ENCODE assay signal across 8 mouse cellular contexts in the genomic region with DNA sequence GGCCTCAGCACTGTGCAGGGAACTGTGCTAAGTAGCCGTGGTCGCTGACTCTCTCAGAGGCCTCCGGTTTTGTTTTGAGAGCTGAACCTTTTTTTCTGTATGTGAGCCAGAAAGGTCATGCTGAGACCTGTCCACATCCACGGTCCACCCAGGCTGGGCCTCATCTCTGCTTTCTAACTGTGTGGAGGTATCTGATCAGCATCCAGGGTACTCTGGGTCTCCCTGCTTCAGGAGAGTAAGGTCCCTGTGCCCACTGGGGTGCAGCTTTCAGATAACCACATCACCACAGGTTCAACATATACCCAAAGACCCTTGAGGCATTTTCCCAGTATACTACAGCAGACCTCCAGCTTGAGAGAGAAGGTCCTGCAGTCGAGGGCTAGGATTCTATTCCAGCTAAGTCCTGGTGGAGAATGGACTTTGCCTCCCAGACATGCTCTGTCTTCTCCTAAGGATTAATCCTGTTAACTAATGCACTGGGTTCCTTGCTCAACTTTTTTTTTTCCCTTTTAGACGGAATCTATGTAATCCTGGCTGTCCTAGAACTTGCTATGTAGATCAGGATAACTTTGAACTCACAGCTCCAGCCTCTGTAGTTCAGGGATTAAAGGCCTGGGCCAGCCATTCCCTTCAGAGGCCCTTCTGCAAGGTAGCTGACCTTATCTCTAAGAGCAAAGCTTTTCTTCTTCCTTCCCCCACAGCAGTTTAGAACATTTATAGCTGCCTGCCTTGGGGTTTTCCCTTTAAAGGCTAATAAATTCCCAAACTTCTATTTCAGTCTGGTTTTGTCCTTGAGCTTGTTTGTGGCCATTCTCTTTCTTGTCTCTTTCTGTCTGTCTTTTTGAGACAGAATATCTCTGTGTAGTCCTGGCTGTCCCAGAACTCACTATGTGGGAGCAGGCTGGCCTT. TPM values are rescaled to one million over a fixed set of nuclear protein-coding genes. Genes with fewer than 3 reads are reported as not detected.
DNase-seq lines count a peak whose midpoint lies in the region; ATAC-seq and TF ChIP-seq lines count a peak whose summit lies in the region.

No protein-coding gene starts in this region.

- no peaks in the 10 kb centered on the region; the same call in 1 of the 2 replicates for H3K36me3 ChIP-seq in neural tube, embryonic 11.5 days (ENCODE audit: control insufficient read depth, insufficient read depth, low read length)
- no peaks in the 10 kb centered on the region for H3K36me3 ChIP-seq in limb, embryonic 12.5 days
- H3K36me3 ChIP-seq in stomach, embryonic 14.5 days (ENCODE audit: control insufficient read depth, insufficient read depth, low read length) = no peaks in the 10 kb centered on the region

- H3K4me1 ChIP-seq in cerebellum, adult 2 months (ENCODE audit: control insufficient read depth, insufficient read depth, low read length) = peaks cover 12% of the 10 kb centered on the region
- H3K4me1 ChIP-seq in neural tube, embryonic 11.5 days (ENCODE audit: control insufficient read depth, insufficient read depth, low read length) = peaks cover 11% of the 10 kb centered on the region
- peaks cover 17% of the 10 kb centered on the region for H3K4me1 ChIP-seq in limb, embryonic 12.5 days (replicated peaks)
- peaks cover 7% of the 10 kb centered on the region for H3K4me1 ChIP-seq in stomach, embryonic 14.5 days (ENCODE audit: control insufficient read depth, insufficient read depth, low read length)

- peak overlapping the region; percentile 91 for H3K4me3 ChIP-seq in cerebellum, adult 2 months (replicated peaks; ENCODE audit: insufficient read depth, low read depth, low read length)
- peak overlapping the region; percentile 60 for H3K4me3 ChIP-seq in neural tube, embryonic 11.5 days (ENCODE audit: low read depth, low read length)
- peak overlapping the region; percentile 57 for H3K4me3 ChIP-seq in limb, embryonic 12.5 days (replicated peaks)
- peak overlapping the region; percentile 65 for H3K4me3 ChIP-seq in stomach, embryonic 14.5 days (ENCODE audit: low read depth, low read length)

- WGBS in cerebellum, adult 2 months = 11% methylated on average over 6 of the region's 6 CpGs
- 11% methylated on average over 6 of the region's 6 CpGs for WGBS in neural tube, embryonic 11.5 days
- WGBS in limb, embryonic 12.5 days = 14% methylated on average over 6 of the region's 6 CpGs
- WGBS in stomach, embryonic 14.5 days = 15% methylated on average over 6 of the region's 6 CpGs

- DNase-seq in cerebellum, adult 2 months = no peak
- DNase-seq in cerebellum, adult 8-10 months = no peak
- no peak for DNase-seq in neural tube, embryonic 11.5 days (ENCODE audit: low spot score)
- no peak for DNase-seq in neural tube, embryonic 10.5 days (ENCODE audit: extremely low spot score, low spot score)
- DNase-seq in retina, postnatal 1 day = no peak
- DNase-seq in urinary bladder, adult 2 months (ENCODE audit: low spot score) = no peak

- ATAC-seq in neural tube, embryonic 11.5 days (ENCODE audit: insufficient read depth, low FRiP score, low TSS enrichment) = no peak
- 0 out of 2 replicates have a peak, but pooled peaks have one; percentile 13 for ATAC-seq in limb, embryonic 12.5 days (ENCODE audit: insufficient number of reproducible peaks, insufficient read depth, low FRiP score, low TSS enrichment, low read depth)
- ATAC-seq in stomach, embryonic 14.5 days (ENCODE audit: insufficient number of reproducible peaks, insufficient read depth, low FRiP score, low read depth) = no peak

- no peaks in the 10 kb centered on the region for H3K27me3 ChIP-seq in cerebellum, adult 2 months (ENCODE audit: control insufficient read depth, insufficient read depth, low read length)
- H3K27me3 ChIP-seq in neural tube, embryonic 11.5 days (ENCODE audit: control insufficient read depth, insufficient read depth, low read length) = no peaks in the 10 kb centered on the region
- no peaks in the 10 kb centered on the region for H3K27me3 ChIP-seq in limb, embryonic 12.5 days
- no peaks in the 10 kb centered on the region for H3K27me3 ChIP-seq in stomach, embryonic 14.5 days (ENCODE audit: control insufficient read depth, insufficient read depth, low read length)

- no peak for TF ChIP-seq CTCF in cerebellum, adult 2 months (IDR thresholded peaks at IDR 0.05; ENCODE audit: borderline replicate concordance, insufficient read depth, low read depth, low read length)

- TF ChIP-seq POLR2A in cerebellum, adult 2 months (IDR thresholded peaks at IDR 0.05; ENCODE audit: borderline replicate concordance, insufficient read depth, low read length) = no peak

- peak overlapping the region; percentile 88 for H3K4me2 ChIP-seq in neural tube, embryonic 11.5 days (ENCODE audit: low read depth)
- peak overlapping the region; percentile 89 for H3K4me2 ChIP-seq in limb, embryonic 12.5 days
- peak overlapping the region; percentile 93 for H3K4me2 ChIP-seq in stomach, embryonic 14.5 days (replicated peaks; ENCODE audit: low read depth, low read length)

- H3K9ac ChIP-seq in neural tube, embryonic 11.5 days (ENCODE audit: low read length) = peak overlapping the region; percentile 84
- peak overlapping the region; percentile 86 for H3K9ac ChIP-seq in limb, embryonic 12.5 days (replicated peaks)
- peak overlapping the region; percentile 73 for H3K9ac ChIP-seq in stomach, embryonic 14.5 days (replicated peaks; ENCODE audit: low read depth, low read length)

- H3K27ac ChIP-seq in cerebellum, adult 2 months (ENCODE audit: insufficient read depth, low read length) = peak overlapping the region; percentile 98
- peak overlapping the region; percentile 76 for H3K27ac ChIP-seq in neural tube, embryonic 11.5 days (ENCODE audit: low read depth, low read length)
- H3K27ac ChIP-seq in limb, embryonic 12.5 days = peak overlapping the region; percentile 86
- peak overlapping the region; percentile 73 for H3K27ac ChIP-seq in stomach, embryonic 14.5 days (ENCODE audit: low read length)

- no peaks in the 10 kb centered on the region for H3K9me3 ChIP-seq in neural tube, embryonic 11.5 days (ENCODE audit: control insufficient read depth, low read length)
- H3K9me3 ChIP-seq in limb, embryonic 12.5 days = no peaks in the 10 kb centered on the region
- H3K9me3 ChIP-seq in stomach, embryonic 14.5 days (ENCODE audit: control insufficient read depth, low read depth, low read length) = no peaks in the 10 kb centered on the region

RNA-seq across cellular contexts. Expression of gene Wdr90, which starts 0.7 kb away (rescaled TPM):
- polyA plus RNA-seq in cerebellum, adult 2 months (2012; rRNA removed) = 21.6 and 26.9 TPM in 2 replicates
- 17.8 and 20.3 TPM in 2 replicates for polyA plus RNA-seq in neural tube, embryonic 11.5 days (2014; fragmentation: Nextera tagmentation; extraction: Ambion mirVana)
- 37.3 and 45.5 TPM in 2 replicates for polyA plus RNA-seq in limb, embryonic 12.5 days (2016; fragmentation: Nextera tagmentation; extraction: Ambion mirVana)
- polyA plus RNA-seq in stomach, embryonic 14.5 days (2014; fragmentation: Nextera tagmentation; extraction: Ambion mirVana) = 20.1 and 22.5 TPM in 2 replicates
- 12.0 and 14.4 TPM in 2 replicates for polyA plus RNA-seq in urinary bladder, adult 2 months (2012; rRNA removed)

RNA-seq across cellular contexts. Expression of gene Mcrip2, which starts 6.6 kb away (rescaled TPM):
- 31.9 and 34.1 TPM in 2 replicates for polyA plus RNA-seq in cerebellum, adult 2 months (2012; rRNA removed)
- 8.2 and 8.7 TPM in 2 replicates for polyA plus RNA-seq in neural tube, embryonic 11.5 days (2014; fragmentation: Nextera tagmentation; extraction: Ambion mirVana)
- 8.5 and 9.9 TPM in 2 replicates for polyA plus RNA-seq in limb, embryonic 12.5 days (2016; fragmentation: Nextera tagmentation; extraction: Ambion mirVana)
- 23.2 and 23.3 TPM in 2 replicates for polyA plus RNA-seq in stomach, embryonic 14.5 days (2014; fragmentation: Nextera tagmentation; extraction: Ambion mirVana)
- 11.0 and 13.6 TPM in 2 replicates for polyA plus RNA-seq in urinary bladder, adult 2 months (2012; rRNA removed)

RNA-seq across cellular contexts. Expression of gene Mettl26, which starts 12.9 kb away (rescaled TPM):
- polyA plus RNA-seq in cerebellum, adult 2 months (2012; rRNA removed) = 110 and 116 TPM in 2 replicates
- polyA plus RNA-seq in neural tube, embryonic 11.5 days (2014; fragmentation: Nextera tagmentation; extraction: Ambion mirVana) = 57.8 and 58.8 TPM in 2 replicates
- 56.1 and 60.1 TPM in 2 replicates for polyA plus RNA-seq in limb, embryonic 12.5 days (2016; fragmentation: Nextera tagmentation; extraction: Ambion mirVana)
- polyA plus RNA-seq in stomach, embryonic 14.5 days (2014; fragmentation: Nextera tagmentation; extraction: Ambion mirVana) = 66.9 and 67.5 TPM in 2 replicates
- polyA plus RNA-seq in urinary bladder, adult 2 months (2012; rRNA removed) = 61.0 and 67.8 TPM in 2 replicates

RNA-seq across cellular contexts. Expression of gene Rhot2, which starts 17.3 kb away (rescaled TPM):
- polyA plus RNA-seq in cerebellum, adult 2 months (2012; rRNA removed) = 105 and 121 TPM in 2 replicates
- polyA plus RNA-seq in neural tube, embryonic 11.5 days (2014; fragmentation: Nextera tagmentation; extraction: Ambion mirVana) = 8.6 and 10.5 TPM in 2 replicates
- 23.6 and 26.9 TPM in 2 replicates for polyA plus RNA-seq in limb, embryonic 12.5 days (2016; fragmentation: Nextera tagmentation; extraction: Ambion mirVana)
- polyA plus RNA-seq in stomach, embryonic 14.5 days (2014; fragmentation: Nextera tagmentation; extraction: Ambion mirVana) = 11.2 and 13.6 TPM in 2 replicates
- 52.4 and 62.0 TPM in 2 replicates for polyA plus RNA-seq in urinary bladder, adult 2 months (2012; rRNA removed)

RNA-seq across cellular contexts. Expression of gene Wfikkn1, which starts 18.7 kb away (rescaled TPM):
- 0.95 and 1.1 TPM in 2 replicates for polyA plus RNA-seq in cerebellum, adult 2 months (2012; rRNA removed)
- polyA plus RNA-seq in neural tube, embryonic 11.5 days (2014; fragmentation: Nextera tagmentation; extraction: Ambion mirVana) = 1.2 and 1.7 TPM in 2 replicates
- polyA plus RNA-seq in limb, embryonic 12.5 days (2016; fragmentation: Nextera tagmentation; extraction: Ambion mirVana) = 0.45 and 0.54 TPM in 2 replicates
- polyA plus RNA-seq in stomach, embryonic 14.5 days (2014; fragmentation: Nextera tagmentation; extraction: Ambion mirVana) = 0.52 and 0.65 TPM in 2 replicates
- polyA plus RNA-seq in urinary bladder, adult 2 months (2012; rRNA removed) = 0.77 and 0.93 TPM in 2 replicates
